Mouse (Mus musculus) fibroblast of lung, adult 2 months (primary cell): ENCODE results near the gene Bdkrb2.
A peak's percentile ranks its signal among the peaks of the same experiment; 100 is the strongest.

Experiments used
- DNase-seq: peaks from one replicate; pipeline ENCODE4 v3.0.0-alpha.2; 2011; ENCODE audit warnings: low read depth

Bdkrb2 gene

GRCm38 (mm10) chr12:105593471-105593870 lies 30.4 kb downstream of the Bdkrb2 start:
- no peak for DNase-seq

GRCm38 (mm10) chr12:105597135-105597534 lies 34.1 kb downstream of the Bdkrb2 start:
- DNase-seq = no peak

GRCm38 (mm10) chr12:105598503-105598902 lies 35.5 kb downstream of the Bdkrb2 start:
- no peak for DNase-seq

GRCm38 (mm10) chr12:105599098-105599497 lies 36.1 kb downstream of the Bdkrb2 start:
- no peak for DNase-seq

GRCm38 (mm10) chr12:105601586-105601985 lies 38.6 kb downstream of the Bdkrb2 start:
- peak; percentile 94 for DNase-seq

- DNase-seq = peak; percentile 98
These were observed 39.7 kb downstream of the Bdkrb2 start, which contains the start of gene Bdkrb1 for GRCm38 (mm10) chr12:105602581-105603210. TSS of gene Bdkrb1 (plus strand) at chr12:105603085.

- no peak for DNase-seq
These were observed 40.9 kb downstream of the Bdkrb2 start for GRCm38 (mm10) chr12:105603904-105604303.

GRCm38 (mm10) chr12:105605212-105605611 lies 42.2 kb downstream of the Bdkrb2 start:
- no peak for DNase-seq

GRCm38 (mm10) chr12:105606881-105607280 lies 43.9 kb downstream of the Bdkrb2 start:
- DNase-seq = no peak

- DNase-seq = no peak
These were observed 48.0 kb downstream of the Bdkrb2 start for GRCm38 (mm10) chr12:105611045-105611444.

GRCm38 (mm10) chr12:105611748-105612147 lies 48.7 kb downstream of the Bdkrb2 start:
- DNase-seq = peak; percentile 38

GRCm38 (mm10) chr12:105613559-105613958 lies 50.5 kb downstream of the Bdkrb2 start:
- no peak for DNase-seq

GRCm38 (mm10) chr12:105622048-105622447 lies 59.0 kb downstream of the Bdkrb2 start:
- DNase-seq = no peak

- DNase-seq = no peak
These were observed 60.0 kb downstream of the Bdkrb2 start for GRCm38 (mm10) chr12:105622981-105623539.

- DNase-seq = no peak
These were observed 62.8 kb downstream of the Bdkrb2 start for GRCm38 (mm10) chr12:105625798-105626197.

GRCm38 (mm10) chr12:105634374-105635067 lies 71.5 kb downstream of the Bdkrb2 start:
- no peak for DNase-seq

GRCm38 (mm10) chr12:105636551-105636950 lies 73.5 kb downstream of the Bdkrb2 start:
- no peak for DNase-seq

GRCm38 (mm10) chr12:105637554-105637953 lies 74.5 kb downstream of the Bdkrb2 start:
- DNase-seq = no peak

GRCm38 (mm10) chr12:105642770-105643321 lies 79.8 kb downstream of the Bdkrb2 start:
- DNase-seq = no peak
